Mouse (Mus musculus) ES-CJ7 (cell line): Measurements from ENCODE around the gene Atoh8.

Experiments
- DNase-seq: peaks from one replicate; pipeline ENCODE4 v3.0.0; 2011; ENCODE audit warnings: low read depth, low spot score

Gene Atoh8

GRCm38 (mm10) chr6:72235098-72235806 lies at the start of gene Atoh8:
TSS of gene Atoh8 (minus strand) at chr6:72235577.
- DNase-seq: peak; percentile 38

GRCm38 (mm10) chr6:72283914-72284313 lies 48.5 kb upstream of the Atoh8 start:
- DNase-seq: peak; percentile 34

GRCm38 (mm10) chr6:72280410-72280998 lies 45.1 kb upstream of the Atoh8 start:
- no peak for DNase-seq

GRCm38 (mm10) chr6:72279505-72279904 lies 44.1 kb upstream of the Atoh8 start:
- no peak for DNase-seq

- DNase-seq: no peak
Measured at GRCm38 (mm10) chr6:72278835-72279234, 43.5 kb upstream of the Atoh8 start.

- no peak for DNase-seq
Measured at GRCm38 (mm10) chr6:72277508-72278166, 42.3 kb upstream of the Atoh8 start.

GRCm38 (mm10) chr6:72276972-72277441 lies 41.6 kb upstream of the Atoh8 start:
- DNase-seq: no peak

GRCm38 (mm10) chr6:72276141-72276540 lies 40.8 kb upstream of the Atoh8 start:
- DNase-seq: peak; percentile 40

GRCm38 (mm10) chr6:72275527-72275926 lies 40.1 kb upstream of the Atoh8 start:
- DNase-seq: no peak

GRCm38 (mm10) chr6:72273153-72273552 lies 37.8 kb upstream of the Atoh8 start:
- peak; percentile 23 for DNase-seq

- no peak for DNase-seq
Measured at GRCm38 (mm10) chr6:72272161-72272696, 36.9 kb upstream of the Atoh8 start.

GRCm38 (mm10) chr6:72270952-72271519 lies 35.7 kb upstream of the Atoh8 start:
- no peak for DNase-seq

GRCm38 (mm10) chr6:72270258-72270657 lies 34.9 kb upstream of the Atoh8 start:
- DNase-seq: no peak

GRCm38 (mm10) chr6:72268149-72268847 lies 32.9 kb upstream of the Atoh8 start:
- DNase-seq: no peak

GRCm38 (mm10) chr6:72265664-72266063 lies 30.3 kb upstream of the Atoh8 start:
- no peak for DNase-seq

- no peak for DNase-seq
Measured at GRCm38 (mm10) chr6:72263679-72264265, 28.4 kb upstream of the Atoh8 start.

GRCm38 (mm10) chr6:72261683-72262320 lies 26.4 kb upstream of the Atoh8 start:
- no peak for DNase-seq

GRCm38 (mm10) chr6:72260981-72261682 lies 25.8 kb upstream of the Atoh8 start:
- DNase-seq: peak; percentile 87

- no peak for DNase-seq
Measured at GRCm38 (mm10) chr6:72259474-72259873, 24.1 kb upstream of the Atoh8 start.

GRCm38 (mm10) chr6:72255294-72255693 lies 19.9 kb upstream of the Atoh8 start:
- DNase-seq: no peak
